Mouse (Mus musculus) liver, embryonic 15.5 days (tissue): ENCODE measurements around the gene Ghdc. TPM values are rescaled to one million over a fixed set of nuclear protein-coding genes. Genes with fewer than 3 reads are reported as not detected.

Experiments
- ATAC-seq: fragments of 200-750 bp; cut with Nextera tagmentation; 2 replicates; pipeline ENCODE4 v1.8.0; 2017; ENCODE audit warnings: moderate number of reproducible peaks, mild to moderate bottlenecking, moderate library complexity; ENCODE audit not compliant: insufficient read depth
- H3K27ac ChIP-seq: fragments of 300-500 bp; sonication (generic); replicated peaks from 2 replicates; pipeline ENCODE4 v1.5.1; 2015; ENCODE audit warnings: mild to moderate bottlenecking, inconsistent platforms
- H3K27me3 ChIP-seq: fragments of 300-500 bp; sonication (generic); 2 replicates; pipeline ENCODE4 v1.6.1; 2015; ENCODE audit warnings: mild to moderate bottlenecking, inconsistent platforms
- H3K36me3 ChIP-seq: fragments of 300-500 bp; sonication (generic); replicated peaks from 2 replicates; pipeline ENCODE4 v1.6.1; 2015; ENCODE audit warnings: moderate library complexity, mild to moderate bottlenecking, inconsistent platforms
- H3K4me1 ChIP-seq: fragments of 300-500 bp; sonication (generic); replicated peaks from 2 replicates; pipeline ENCODE4 v1.6.1; 2015; ENCODE audit warnings: inconsistent platforms
- H3K4me2 ChIP-seq: fragments of 300-500 bp; sonication (generic); 2 replicates; pipeline ENCODE4 v1.6.1; 2015; ENCODE audit warnings: moderate library complexity, mild to moderate bottlenecking, inconsistent platforms
- H3K4me3 ChIP-seq: fragments of 300-500 bp; sonication (generic); replicated peaks from 2 replicates; pipeline ENCODE4 v1.5.1; 2015; ENCODE audit warnings: mild to moderate bottlenecking, inconsistent platforms
- H3K9ac ChIP-seq: fragments of 300-500 bp; sonication (generic); 2 replicates; pipeline ENCODE4 v1.6.1; 2015; ENCODE audit warnings: moderate library complexity, mild to moderate bottlenecking, inconsistent platforms
- H3K9me3 ChIP-seq: fragments of 300-500 bp; sonication (generic); replicated peaks from 2 replicates; pipeline ENCODE4 v1.6.1; 2016; ENCODE audit warnings: inconsistent platforms
- WGBS: fragments of 180-500 bp; shearing (Covaris S2); methylation state at CpG from one replicate; pipeline ENCODE4 v1.1.7; 2015; ENCODE audit warnings: mixed read lengths; ENCODE audit not compliant: insufficient replicate concordance; 5-methylcytosine and 5-hydroxymethylcytosine counted together
- polyA plus RNA-seq: library from polyadenylated mRNA; unstranded; fragments of >200 nt; fragmentation: Nextera tagmentation; extraction: Ambion mirVana; gene quantifications from 2 replicates; pipeline ENCODE4 v1.2.1, GENCODE M21; 2015

Ghdc gene
- polyA plus RNA-seq, 1 experiment from 2014 or later = 1.5 TPM

DNA sequence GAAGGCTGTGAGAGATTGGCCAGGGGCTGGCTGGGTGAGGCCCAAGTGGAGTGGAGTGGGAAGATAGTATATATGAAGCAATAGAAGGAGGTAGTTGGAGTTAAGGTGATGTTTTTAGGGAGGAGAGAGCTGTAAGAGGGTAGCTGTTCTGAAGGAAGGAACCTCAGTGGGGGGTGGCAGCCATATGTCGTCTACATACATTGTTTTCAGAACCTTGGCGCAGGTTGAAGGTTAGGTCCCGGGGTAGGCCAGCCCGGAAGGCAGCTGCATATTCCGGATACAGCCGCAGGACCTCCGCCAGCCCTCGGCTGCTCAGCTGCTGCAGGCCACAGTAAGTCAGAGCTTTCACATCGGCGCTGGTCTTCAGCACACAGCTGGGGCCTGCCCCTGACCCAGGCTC, 24.2 kb downstream of the Ghdc start:
- Histone ChIP-seq H3K36me3 (no peaks in the 10 kb centered on the region), H3K9ac (no peak overlapping the region), H3K4me1 (peaks cover 16% of the 10 kb centered on the region), H3K9me3 (no peaks in the 10 kb centered on the region), H3K27me3 (peaks cover 55% of the 10 kb centered on the region), H3K4me2 (no peak overlapping the region), H3K27ac (no peak overlapping the region), H3K4me3 (no peak overlapping the region)
- ATAC-seq = no peak
- 83% methylated on average over 10 of the region's 10 CpGs for WGBS

DNA sequence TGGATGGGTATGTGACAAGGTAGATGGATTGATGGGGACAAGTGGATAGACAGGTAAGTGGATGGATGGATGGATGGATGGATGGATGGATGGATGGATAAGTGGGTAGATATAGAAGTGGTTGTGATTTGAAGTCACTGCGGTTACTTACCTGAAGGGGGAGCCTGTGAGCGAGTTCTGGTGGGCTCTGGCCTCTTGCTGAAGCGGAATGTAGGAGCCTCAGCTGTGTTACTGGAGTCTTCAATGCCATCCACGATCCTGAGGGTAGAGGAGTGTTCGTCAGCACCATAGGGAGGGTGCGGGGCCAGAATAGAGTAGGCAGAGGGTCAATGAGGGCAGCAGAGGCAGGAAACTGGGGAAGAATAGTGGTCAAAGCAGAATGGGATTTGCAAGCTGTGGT, 25.7 kb downstream of the Ghdc start:
- ATAC-seq = no peak
- Histone ChIP-seq H3K9ac (no peak overlapping the region), H3K27me3 (peaks cover 48% of the 10 kb centered on the region), H3K4me1 (peaks cover 19% of the 10 kb centered on the region), H3K9me3 (no peaks in the 10 kb centered on the region), H3K4me3 (no peak overlapping the region), H3K27ac (no peak overlapping the region), H3K36me3 (no peaks in the 10 kb centered on the region), H3K4me2 (no peak overlapping the region)
- WGBS = 13% methylated on average over 6 of the region's 6 CpGs

DNA sequence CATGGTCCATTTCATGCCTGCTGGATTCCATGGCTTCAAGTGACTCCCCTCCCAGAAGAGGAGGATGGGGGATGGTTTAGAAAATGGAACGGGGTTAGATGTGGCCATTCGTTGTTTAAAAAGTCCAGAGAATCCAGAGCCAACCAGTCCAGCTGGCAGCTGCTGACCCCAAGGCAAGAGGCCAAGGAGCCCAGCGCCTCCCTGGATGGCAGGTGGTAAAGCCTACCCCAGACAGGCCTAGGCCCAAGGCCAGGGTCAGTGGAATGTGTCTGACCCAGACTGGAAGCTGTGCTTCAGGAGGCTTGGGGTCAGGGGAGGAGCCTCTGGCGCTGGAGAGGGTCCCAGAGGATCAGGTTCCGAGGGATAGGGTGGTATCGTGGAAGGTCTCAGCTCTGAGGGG, 29.4 kb downstream of the Ghdc start:
- Histone ChIP-seq H3K4me3 (no peak overlapping the region), H3K4me1 (peaks cover 32% of the 10 kb centered on the region), H3K27me3 (peaks cover 16% of the 10 kb centered on the region), H3K4me2 (no peak overlapping the region), H3K36me3 (no peaks in the 10 kb centered on the region), H3K27ac (no peak overlapping the region), H3K9me3 (no peaks in the 10 kb centered on the region), H3K9ac (no peak overlapping the region)
- WGBS = 69% methylated on average over 6 of the region's 6 CpGs
- ATAC-seq = no peak

DNA sequence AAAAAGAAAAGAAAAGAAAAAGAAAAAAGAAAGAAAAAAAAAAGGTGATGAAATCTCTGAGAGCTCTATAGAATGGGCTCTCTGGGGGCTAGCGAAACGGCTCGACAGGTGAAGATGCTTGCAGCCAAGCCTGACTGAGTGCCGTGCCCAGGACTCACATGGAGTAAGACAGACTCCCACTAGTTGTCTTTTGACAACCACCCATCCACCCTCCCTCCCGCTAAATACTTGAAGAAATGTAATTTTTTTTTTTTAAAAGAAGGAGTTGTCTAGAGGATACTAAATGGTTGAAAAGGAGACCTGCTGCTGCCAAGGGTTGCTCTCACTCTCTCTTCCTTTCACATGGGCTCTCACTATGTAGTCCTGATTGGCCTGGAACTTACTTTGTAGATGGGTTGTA, 32.0 kb downstream of the Ghdc start:
- Histone ChIP-seq H3K27ac (peak overlapping the region; percentile 84), H3K27me3 (no peaks in the 10 kb centered on the region), H3K36me3 (peaks cover 5% of the 10 kb centered on the region), H3K9ac (peak overlapping the region; percentile 55), H3K4me2 (peak overlapping the region; percentile 81), H3K4me1 (peaks cover 52% of the 10 kb centered on the region), H3K9me3 (no peaks in the 10 kb centered on the region), H3K4me3 (peak overlapping the region; percentile 73)
- 29% methylated on average over 5 of the region's 5 CpGs for WGBS
- no peak for ATAC-seq

DNA sequence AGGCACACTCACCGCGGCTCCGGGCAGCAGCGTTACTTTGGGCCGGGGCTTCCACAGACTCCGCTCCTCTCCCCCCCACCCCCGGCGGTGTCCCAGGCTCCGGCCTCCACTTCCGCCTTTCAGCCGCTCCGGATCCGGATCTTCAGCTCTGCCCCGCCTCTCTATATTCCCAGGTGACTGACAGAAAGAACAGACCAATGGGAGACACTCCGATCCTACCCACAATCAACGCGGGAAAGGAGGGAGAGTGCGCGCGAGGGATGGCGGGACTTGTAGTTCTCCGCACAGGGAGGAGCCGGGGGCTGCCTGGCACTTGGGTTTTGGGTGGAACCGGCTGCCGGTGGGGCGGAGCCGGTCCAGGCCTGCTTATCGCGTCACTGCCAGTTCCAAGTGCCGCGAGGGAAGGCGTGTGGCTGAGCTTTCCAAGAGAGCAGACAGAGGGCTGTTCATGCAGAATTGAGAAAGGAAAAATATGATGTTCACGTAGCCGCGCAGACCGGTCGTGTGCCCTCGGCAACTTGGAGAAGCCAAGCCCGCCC, 32.6 kb downstream of the Ghdc start, which contains the start of gene Rab5c:
Rab5c (minus strand) TSS at position 150 of the 539 bp plus-strand sequence.
- Histone ChIP-seq H3K9me3 (no peaks in the 10 kb centered on the region), H3K4me2 (peak within 1 kb of the TSS; percentile 87), H3K36me3 (peaks cover 11% of the 10 kb centered on the region), H3K4me1 (peaks cover 58% of the 10 kb centered on the region), H3K27ac (peak within 1 kb of the TSS; percentile 92), H3K9ac (peak within 1 kb of the TSS; percentile 88), H3K4me3 (peak within 1 kb of the TSS; percentile 73), H3K27me3 (no peaks in the 10 kb centered on the region)
- under 1% methylated on average over 39 of the region's 39 CpGs for WGBS
- ATAC-seq = peak; percentile 97

DNA sequence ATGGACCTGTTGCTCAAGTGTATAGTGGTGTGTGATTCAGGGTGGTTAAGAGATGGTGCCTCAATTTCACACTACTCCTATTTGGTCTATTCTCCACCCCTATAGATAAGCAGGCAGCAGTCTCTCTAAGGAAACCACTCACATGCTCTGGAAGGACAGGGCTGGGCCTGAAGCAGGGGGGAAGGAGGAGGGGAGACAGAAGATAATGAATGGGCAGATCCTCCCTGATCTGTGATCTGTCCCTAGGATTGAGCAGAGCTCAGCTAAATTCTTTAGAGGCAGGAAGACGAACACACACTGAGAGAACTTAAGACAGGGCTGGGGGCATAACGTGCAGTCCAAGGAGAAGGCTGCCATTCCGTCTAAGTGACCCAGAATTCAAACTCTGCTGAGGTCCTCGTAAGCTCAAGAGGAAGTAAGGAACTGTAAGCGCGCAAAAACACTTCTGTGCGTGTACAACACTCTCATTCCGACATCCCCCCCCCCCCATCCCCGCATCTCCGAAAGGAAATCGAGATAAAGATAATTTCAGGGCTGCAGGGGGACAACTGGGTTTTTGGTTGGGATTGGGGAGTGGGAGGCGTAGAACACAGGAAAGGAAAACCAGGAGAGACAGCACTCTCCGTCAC, 33.5 kb downstream of the Ghdc start:
- H3K27ac ChIP-seq = peak overlapping the region; percentile 92
- H3K9ac ChIP-seq = peak overlapping the region; percentile 88
- peak overlapping the region; percentile 73 for H3K4me3 ChIP-seq
- peak; percentile 57 for ATAC-seq
- 0% methylated on average over 13 of the region's 13 CpGs for WGBS
- H3K4me2 ChIP-seq = peak overlapping the region; percentile 87
- H3K27me3 ChIP-seq = no peaks in the 10 kb centered on the region
- H3K4me1 ChIP-seq = peaks cover 67% of the 10 kb centered on the region
- H3K9me3 ChIP-seq = no peaks in the 10 kb centered on the region
- peaks cover 20% of the 10 kb centered on the region for H3K36me3 ChIP-seq

DNA sequence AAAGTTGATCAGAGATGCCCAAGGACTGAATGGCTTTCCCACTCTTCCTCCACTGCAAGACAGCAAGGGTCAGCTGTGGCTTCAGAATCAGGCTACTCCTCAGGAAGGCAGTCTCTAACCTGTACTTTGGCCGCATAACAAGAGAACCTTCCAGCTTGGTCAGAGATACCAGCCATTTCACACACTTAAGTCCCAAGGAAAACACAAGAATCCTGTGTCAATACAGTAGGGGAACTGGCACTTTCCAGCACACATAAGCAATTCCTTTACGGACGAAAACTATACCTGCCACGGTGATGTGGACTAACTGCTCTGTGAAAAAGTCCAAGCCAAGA, 34.0 kb downstream of the Ghdc start:
- Histone ChIP-seq H3K9ac (peak overlapping the region; percentile 88), H3K9me3 (no peaks in the 10 kb centered on the region), H3K4me3 (peak overlapping the region; percentile 73), H3K27me3 (no peaks in the 10 kb centered on the region), H3K4me1 (peaks cover 72% of the 10 kb centered on the region), H3K36me3 (peaks cover 25% of the 10 kb centered on the region), H3K4me2 (peak overlapping the region; percentile 87), H3K27ac (peak overlapping the region; percentile 92)
- ATAC-seq = no peak
- 19% methylated on average over 4 of the region's 4 CpGs for WGBS

DNA sequence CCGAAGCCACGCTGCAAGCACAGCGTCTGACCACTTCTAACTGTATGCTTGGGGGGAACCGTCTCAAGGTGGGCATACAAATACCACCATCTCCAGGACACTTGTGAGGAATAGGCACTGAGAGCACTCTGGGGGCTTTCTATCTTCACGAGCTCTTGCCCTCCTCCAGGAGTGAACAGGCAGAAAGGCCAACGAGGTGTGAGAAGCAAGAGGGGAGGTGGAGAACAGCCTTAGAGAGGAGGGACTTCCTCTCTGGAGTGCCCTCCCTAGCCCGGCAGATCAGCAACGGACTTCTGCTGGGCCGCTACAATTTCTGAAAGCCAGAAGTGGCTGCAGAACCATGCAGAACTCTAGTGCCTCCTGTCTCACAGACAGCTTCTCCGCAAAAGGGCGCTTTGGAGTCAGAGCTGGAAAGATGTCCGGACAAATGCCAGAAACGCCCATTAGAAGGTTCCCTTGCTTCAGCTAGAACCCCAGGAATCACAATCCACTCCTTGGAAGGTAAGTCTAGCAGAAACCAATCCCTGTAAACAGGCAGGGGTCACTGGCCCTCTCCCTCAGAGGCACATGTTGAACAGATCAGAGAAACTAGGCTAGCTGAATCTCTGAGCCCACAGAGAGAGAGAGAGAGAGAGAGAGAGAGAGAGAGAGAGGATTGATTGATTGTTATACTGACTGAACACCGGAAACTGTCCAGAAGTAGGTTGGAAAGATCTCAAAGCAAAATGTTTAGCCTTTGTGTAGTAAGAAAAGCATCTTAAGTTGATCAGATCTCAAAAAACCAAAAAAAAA, 34.6 kb downstream of the Ghdc start:
- Histone ChIP-seq H3K4me1 (peaks cover 78% of the 10 kb centered on the region), H3K27ac (peak overlapping the region; percentile 92), H3K4me2 (peak overlapping the region; percentile 87), H3K9me3 (no peaks in the 10 kb centered on the region), H3K9ac (peak overlapping the region; percentile 88), H3K27me3 (no peaks in the 10 kb centered on the region), H3K4me3 (peak overlapping the region; percentile 73), H3K36me3 (peaks cover 28% of the 10 kb centered on the region)
- no peak for ATAC-seq
- 22% methylated on average over 14 of the region's 14 CpGs for WGBS

DNA sequence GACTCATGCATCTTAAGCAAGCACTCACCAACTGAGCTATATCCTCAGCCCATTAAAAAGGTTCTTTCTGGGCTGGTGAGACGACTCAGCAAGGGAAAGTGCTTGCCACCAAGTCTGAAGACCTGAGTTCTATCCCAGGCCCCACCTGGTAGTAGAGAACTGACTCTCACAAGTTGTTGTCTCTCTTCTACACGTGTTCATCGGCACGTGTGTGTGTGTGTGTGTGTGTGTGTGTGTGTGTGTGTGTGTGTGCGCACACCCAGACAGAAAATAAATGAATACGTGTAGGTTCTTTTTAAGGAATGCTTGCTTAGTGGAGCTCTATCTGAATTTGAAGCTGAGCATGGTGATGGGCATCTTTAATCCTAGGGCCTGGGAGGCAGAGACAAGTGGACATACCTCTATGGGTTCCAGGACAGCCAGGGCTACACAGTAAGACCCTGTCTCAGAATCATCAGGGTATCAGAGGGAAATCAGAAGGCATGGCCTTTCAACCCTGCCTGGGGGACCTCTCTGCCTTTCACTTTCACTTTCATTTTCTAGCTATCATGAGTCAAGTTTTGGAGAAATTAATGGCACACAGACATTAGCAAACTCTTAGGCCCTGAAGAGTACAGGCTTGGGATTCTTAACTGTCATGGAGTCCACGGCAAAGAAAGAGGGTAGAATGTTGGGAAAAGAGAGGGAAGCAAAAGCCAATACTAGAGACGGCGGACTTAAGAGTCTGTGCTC, 35.5 kb downstream of the Ghdc start:
- H3K4me1 ChIP-seq = peaks cover 86% of the 10 kb centered on the region
- H3K27ac ChIP-seq = peak overlapping the region; percentile 92
- H3K4me2 ChIP-seq = peak overlapping the region; percentile 87
- H3K9ac ChIP-seq = peak overlapping the region; percentile 88
- no peak for ATAC-seq
- 65% methylated on average over 9 of the region's 9 CpGs for WGBS
- no peaks in the 10 kb centered on the region for H3K27me3 ChIP-seq
- peak overlapping the region; percentile 73 for H3K4me3 ChIP-seq
- H3K36me3 ChIP-seq = peaks cover 31% of the 10 kb centered on the region
- H3K9me3 ChIP-seq = no peaks in the 10 kb centered on the region

DNA sequence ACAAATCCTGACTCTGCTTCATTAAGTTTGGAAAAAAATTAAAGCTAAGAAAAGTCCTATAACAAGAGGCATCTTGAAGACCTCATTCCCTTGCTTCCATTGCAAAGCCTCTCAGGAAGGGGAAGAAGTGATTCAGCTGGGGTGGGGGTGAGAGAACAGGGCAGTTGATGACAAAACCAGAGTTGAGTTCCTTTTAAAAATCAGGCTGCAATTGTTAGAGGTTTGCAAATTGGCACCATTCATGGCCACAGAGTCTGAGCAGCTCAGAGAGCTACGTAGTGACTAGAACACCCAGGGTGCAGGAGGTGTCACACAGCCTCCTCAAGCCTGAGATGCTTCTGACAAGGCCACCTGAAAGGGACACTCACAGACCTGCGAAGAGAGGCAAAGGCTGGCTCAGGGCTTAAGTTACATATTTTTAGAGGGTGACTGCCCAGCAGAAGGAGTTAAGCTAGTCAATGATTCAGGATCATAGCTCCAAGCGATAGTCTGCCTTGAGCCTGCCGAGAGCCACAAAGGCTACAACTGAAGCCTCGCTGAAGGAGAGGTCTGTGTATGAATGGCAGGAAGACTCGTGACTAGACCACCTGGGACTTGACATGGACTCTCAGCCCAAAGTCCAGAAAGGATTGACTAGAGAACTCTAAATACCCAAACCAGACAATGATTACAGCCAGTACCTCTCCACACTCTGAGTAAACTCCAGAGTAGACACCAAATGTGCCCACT, 40.1 kb downstream of the Ghdc start:
- H3K27ac ChIP-seq = no peak overlapping the region
- H3K27me3 ChIP-seq = no peaks in the 10 kb centered on the region
- no peak for ATAC-seq
- H3K9me3 ChIP-seq = no peaks in the 10 kb centered on the region
- peaks cover 62% of the 10 kb centered on the region for H3K36me3 ChIP-seq
- 68% methylated on average over 6 of the region's 6 CpGs for WGBS
- no peak overlapping the region for H3K4me2 ChIP-seq
- peaks cover 75% of the 10 kb centered on the region for H3K4me1 ChIP-seq
- H3K9ac ChIP-seq = no peak overlapping the region
- H3K4me3 ChIP-seq = no peak overlapping the region
